2 mouse cellular contexts compared by ENCODE assay signal in genomic region chr4:126103057-126103581, GRCm38 (mm10).
A peak's percentile ranks its signal among the peaks of the same experiment; 100 is the strongest.
TF ChIP-seq lines count a peak whose summit lies in the region.

No protein-coding gene starts in this region.

TF ChIP-seq in C2C12, 6 proteins besides CTCF, POLR2A, EP300 and RAD21 (continued from another document):
- TF ChIP-seq FOSL1 (IDR thresholded peaks at IDR 0.05; ENCODE audit: insufficient read depth, low read length, poor library complexity, severe bottlenecking) (peak; percentile 88), MYOG (IDR thresholded peaks at IDR 0.05; ENCODE audit: control insufficient read depth, extremely low read depth, insufficient read length) (no peak)

TF ChIP-seq in myocyte, 11 proteins besides CTCF, POLR2A, EP300 and RAD21 (continued from another document):
- TF ChIP-seq TCF3 (IDR thresholded peaks at IDR 0.05; ENCODE audit: insufficient read length, low read depth) (no peak), REST (IDR thresholded peaks at IDR 0.05; ENCODE audit: insufficient read depth, insufficient read length) (no peak), POLR2AphosphoS2 (IDR thresholded peaks at IDR 0.05; ENCODE audit: insufficient read length, low read depth) (peak; percentile 78), E2F4 (IDR thresholded peaks at IDR 0.05; ENCODE audit: insufficient read depth) (no peak), MYOD1 (IDR thresholded peaks at IDR 0.05; ENCODE audit: control insufficient read depth in 1 of 3, insufficient read length in 2 of 3, low read depth in 2 of 3) (peak in 2 of 3 experiments; percentile 4 to 24), MAX (IDR thresholded peaks at IDR 0.05; ENCODE audit: low read depth) (no peak), SRF (IDR thresholded peaks at IDR 0.05; ENCODE audit: control insufficient read depth, insufficient read length, low read depth) (peak; percentile 43), TCF12 (IDR thresholded peaks at IDR 0.05; ENCODE audit: insufficient read depth, poor library complexity, severe bottlenecking) (no peak), MYOG (IDR thresholded peaks at IDR 0.05; ENCODE audit: control insufficient read depth in 1 of 3, insufficient read depth in 1 of 3, insufficient read length in 2 of 3, low read depth in 2 of 3) (peak in 1 of 3 experiments; percentile 45)
